Mouse (Mus musculus) liver, adult 2 months (tissue): ENCODE measurements around the gene Apol8. TPM values are rescaled to one million over a fixed set of nuclear protein-coding genes. Genes with fewer than 3 reads are reported as not detected.

ENCODE experiments used
- DNase-seq: peaks from one replicate; pipeline ENCODE4 v3.0.0-alpha.2; 2011; ENCODE audit warnings: low read depth, low spot score; ENCODE audit errors: extremely low read depth
- H3K27ac ChIP-seq: fragments of 200-500 bp; replicated peaks from 2 replicates; pipeline ENCODE4 v1.5.1; 2012; ENCODE audit warnings: low read depth, mild to moderate bottlenecking, control low read depth, inconsistent platforms, low read length; ENCODE audit not compliant: insufficient read depth
- H3K27me3 ChIP-seq: fragments of 200-500 bp; 2 replicates; pipeline ENCODE4 v1.6.1; 2012; ENCODE audit warnings: mild to moderate bottlenecking, moderate library complexity, low read length, inconsistent platforms; ENCODE audit not compliant: control insufficient read depth, insufficient read depth
- H3K36me3 ChIP-seq: fragments of 200-500 bp; 2 replicates; pipeline ENCODE4 v1.6.1; 2012; ENCODE audit warnings: low read length, inconsistent platforms; ENCODE audit not compliant: control insufficient read depth, insufficient read depth
- H3K4me1 ChIP-seq: fragments of 200-500 bp; 2 replicates; pipeline ENCODE4 v1.6.1; 2011; ENCODE audit warnings: low read length; ENCODE audit not compliant: control insufficient read depth, insufficient read depth
- H3K4me3 ChIP-seq: fragments of 200-500 bp; 2 replicates; pipeline ENCODE4 v1.5.1; 2011; ENCODE audit warnings: low read depth, mild to moderate bottlenecking, control low read depth, low read length, moderate library complexity; ENCODE audit not compliant: insufficient read depth
- H3K79me2 ChIP-seq: fragments of 200-500 bp; 2 replicates; pipeline ENCODE4 v1.6.1; 2012; ENCODE audit warnings: inconsistent platforms, mild to moderate bottlenecking, low read length, moderate library complexity; ENCODE audit not compliant: control insufficient read depth, insufficient read depth
- H3K9ac ChIP-seq: fragments of 200-500 bp; 2 replicates; pipeline ENCODE4 v1.6.1; 2012; ENCODE audit warnings: low read depth, mild to moderate bottlenecking, control low read depth, inconsistent platforms, low read length
- CTCF ChIP-seq: fragments of 200-500 bp; IDR thresholded peaks from 2 replicates; pipeline ENCODE4 v1.5.1; 2011; ENCODE audit warnings: low read depth, low read length, control low read depth
- POLR2A ChIP-seq: fragments of 200-500 bp; IDR thresholded peaks from 2 replicates; pipeline ENCODE4 v1.6.1; 2011; ENCODE audit warnings: low read length, control low read depth; ENCODE audit not compliant: insufficient read depth; ENCODE audit errors: extremely low read depth
- WGBS: fragments of 180-500 bp; shearing (Covaris S2); methylation state at CpG from one replicate; pipeline ENCODE4 v1.1.7; 2018; 5-methylcytosine and 5-hydroxymethylcytosine counted together
- polyA plus RNA-seq: library from polyadenylated mRNA; depleted of rRNA; stranded (reverse); fragments of >200 nt; gene quantifications from 2 replicates; pipeline ENCODE4 v1.2.3, GENCODE M21; 2012
- total RNA-seq: library from RNA; depleted of rRNA; stranded (reverse); fragments of >200 nt; gene quantifications from 2 replicates; pipeline ENCODE4 v1.2.3, GENCODE M21; 2014

Gene Apol8
- total and polyA plus RNA-seq, 2 experiments = 0.09 TPM; not detected in 1

GRCm38 (mm10) chr15:77761561-77762380, 5.0 kb upstream of the Apol8 start:
- peaks cover under 1% of the 10 kb centered on the region; the same call in 1 of the 2 replicates for H3K4me1 ChIP-seq
- H3K9ac ChIP-seq = no peak overlapping the region
- no peak overlapping the region for H3K27ac ChIP-seq
- peaks cover 39% of the 10 kb centered on the region for H3K36me3 ChIP-seq
- no peak for DNase-seq
- no peaks in the 10 kb centered on the region for H3K27me3 ChIP-seq
- TF ChIP-seq POLR2A = no peak
- TF ChIP-seq CTCF = peak; percentile 76
- H3K79me2 ChIP-seq = no peaks in the 10 kb centered on the region
- WGBS = 79% methylated on average over 22 of the region's 22 CpGs
- H3K4me3 ChIP-seq = no peak overlapping the region

- Histone ChIP-seq H3K36me3 (peaks cover 33% of the 10 kb centered on the region), H3K4me1 (peaks cover 1% of the 10 kb centered on the region; the same call in 1 of the 2 replicates), H3K4me3 (no peak overlapping the region), H3K27ac (no peak overlapping the region), H3K27me3 (no peaks in the 10 kb centered on the region), H3K9ac (no peak overlapping the region), H3K79me2 (no peaks in the 10 kb centered on the region)
- TF ChIP-seq POLR2A = no peak
- no peak for TF ChIP-seq CTCF
- DNase-seq = no peak
- 94% methylated on average over 7 of the region's 7 CpGs for WGBS
Observed at GRCm38 (mm10) chr15:77761083-77761482, 4.3 kb upstream of the Apol8 start.

- peaks cover 23% of the 10 kb centered on the region for H3K36me3 ChIP-seq
- TF ChIP-seq POLR2A (no peak), CTCF (no peak)
- no peak overlapping the region for H3K27ac ChIP-seq
Observed at GRCm38 (mm10) chr15:77760037-77760436, 3.2 kb upstream of the Apol8 start.

GRCm38 (mm10) chr15:77757586-77758226, 903 bp upstream of the Apol8 start:
- no peak overlapping the region for H3K4me3 ChIP-seq
- peaks cover 8% of the 10 kb centered on the region for H3K36me3 ChIP-seq
- no peak for DNase-seq
- H3K9ac ChIP-seq = no peak overlapping the region
- no peak for TF ChIP-seq POLR2A
- no peak for TF ChIP-seq CTCF
- H3K79me2 ChIP-seq = no peaks in the 10 kb centered on the region
- no peaks in the 10 kb centered on the region for H3K27me3 ChIP-seq
- peaks cover 1% of the 10 kb centered on the region; the same call in 1 of the 2 replicates for H3K4me1 ChIP-seq
- 78% methylated on average over 4 of the region's 4 CpGs for whole genome bisulfite sequencing
- no peak overlapping the region for H3K27ac ChIP-seq

More at GRCm38 (mm10) chr15:77760037-77760436, 3.2 kb upstream of the Apol8 start:
- Histone ChIP-seq H3K9ac (no peak overlapping the region), H3K27me3 (no peaks in the 10 kb centered on the region), H3K4me1 (peaks cover 1% of the 10 kb centered on the region; the same call in 1 of the 2 replicates), H3K79me2 (no peaks in the 10 kb centered on the region), H3K4me3 (no peak overlapping the region)
- no peak for DNase-seq
- WGBS = 98% methylated on average over 14 of the region's 16 CpGs

GRCm38 (mm10) chr15:77756081-77756480, 722 bp downstream of the Apol8 start:
- H3K9ac ChIP-seq = no peak overlapping the region
- TF ChIP-seq CTCF (no peak), POLR2A (no peak)
- peaks cover 1% of the 10 kb centered on the region; the same call in 1 of the 2 replicates for H3K4me1 ChIP-seq

More at GRCm38 (mm10) chr15:77756081-77756480, 722 bp downstream of the Apol8 start:
- WGBS = 67% methylated on average over 2 of the region's 2 CpGs
- Histone ChIP-seq H3K4me3 (no peak overlapping the region), H3K27me3 (no peaks in the 10 kb centered on the region), H3K36me3 (peaks cover 3% of the 10 kb centered on the region; the same call in 1 of the 2 replicates), H3K79me2 (no peaks in the 10 kb centered on the region), H3K27ac (no peak overlapping the region)
- no peak for DNase-seq
